Mouse (Mus musculus) lung, postnatal 14 days (tissue): ENCODE measurements around the gene AA467197.

Experiments
- DNase-seq: peaks from one replicate; pipeline ENCODE4 v3.0.0; 2021

The AA467197 gene

GRCm38 (mm10) chr2:122638673-122639072, 1.9 kb downstream of the AA467197 start:
- no peak for DNase-seq

- peak; percentile 24 for DNase-seq
These were observed 15.6 kb downstream of the AA467197 start for GRCm38 (mm10) chr2:122652096-122653084.

DNA sequence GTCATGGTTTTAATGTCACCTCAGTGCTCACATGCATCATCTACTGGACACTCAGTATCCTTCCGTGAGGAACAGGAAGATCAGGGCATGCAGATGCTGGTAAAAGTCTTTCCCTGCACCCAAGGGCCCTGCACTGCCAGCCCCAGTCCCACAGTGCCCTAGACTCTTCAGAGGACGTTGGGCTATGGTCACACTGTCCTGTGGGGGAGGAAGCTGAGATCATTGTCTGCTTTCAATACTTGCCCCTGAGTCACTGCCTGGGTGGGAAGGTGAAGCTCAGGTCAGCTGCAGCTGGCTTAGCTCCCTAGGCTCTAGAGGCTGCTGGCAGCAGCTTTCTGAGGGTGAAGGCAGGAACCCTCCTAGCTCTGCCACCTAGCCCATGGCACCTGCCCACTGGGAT, 19.3 kb downstream of the AA467197 start:
- no peak for DNase-seq

DNA sequence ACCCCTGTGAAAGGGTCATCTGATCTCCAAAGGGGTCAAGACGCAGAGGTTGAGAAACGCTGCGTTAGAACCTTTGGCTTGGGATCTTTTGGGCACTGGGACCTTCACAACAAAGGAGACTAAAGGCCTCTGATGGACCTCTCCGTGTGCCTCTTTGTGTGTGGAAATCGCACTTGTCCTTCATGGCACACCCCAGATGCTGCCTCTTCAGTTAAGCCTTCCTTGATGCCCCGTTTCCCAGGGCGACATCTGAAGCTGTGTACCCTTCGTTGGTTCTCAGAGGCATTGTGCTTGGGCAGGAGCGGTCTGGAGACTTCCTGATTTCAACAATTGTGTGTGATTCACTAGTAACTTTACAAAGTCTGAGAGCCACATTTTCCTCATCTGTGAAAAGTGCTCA, 20.0 kb downstream of the AA467197 start:
- no peak for DNase-seq

GRCm38 (mm10) chr2:122657707-122658524, 21.1 kb downstream of the AA467197 start:
- DNase-seq, result no peak

DNA sequence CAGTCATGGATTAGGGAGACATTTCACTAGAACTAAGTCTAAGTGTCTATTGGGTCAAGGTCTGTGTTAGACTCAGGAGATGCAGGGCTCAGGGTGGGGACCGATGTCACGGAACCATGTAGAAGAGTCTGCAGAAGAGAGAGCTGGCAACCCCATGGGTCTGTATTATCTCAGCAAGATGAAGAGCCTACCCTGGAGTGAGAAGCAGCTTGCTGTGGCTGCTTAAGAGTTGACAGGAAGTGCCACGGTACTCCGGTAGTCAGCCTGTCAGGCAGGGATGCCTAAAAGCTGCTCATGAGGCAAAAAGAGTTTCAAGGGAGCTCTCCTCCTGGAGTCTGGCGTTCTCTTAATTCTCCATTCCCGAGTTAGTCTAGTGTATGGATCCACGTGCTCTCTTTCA, 23.0 kb downstream of the AA467197 start:
- DNase-seq, result no peak

- no peak for DNase-seq
These were observed 28.6 kb downstream of the AA467197 start for GRCm38 (mm10) chr2:122665253-122665972.

GRCm38 (mm10) chr2:122665973-122666875, 29.4 kb downstream of the AA467197 start:
- peak; percentile 58 for DNase-seq

DNA sequence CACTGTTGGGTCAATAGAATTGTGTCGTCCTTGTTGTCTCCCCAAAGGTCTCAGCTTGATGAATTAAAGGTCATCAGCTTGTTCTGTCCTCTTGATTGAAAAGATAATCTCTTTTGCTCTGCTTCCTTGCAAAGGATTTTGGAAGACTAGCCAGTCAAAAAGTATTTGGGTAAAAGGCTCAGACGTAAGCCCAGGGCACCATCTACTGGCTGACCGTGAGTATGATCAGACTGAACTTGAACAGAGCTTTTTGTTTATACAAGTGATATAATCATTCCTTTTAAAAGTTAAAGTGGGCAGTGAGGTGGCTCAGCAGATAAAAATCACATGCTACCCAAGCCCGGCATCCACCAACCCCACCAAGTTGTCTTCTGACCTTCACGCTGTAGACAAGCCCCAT, 31.1 kb downstream of the AA467197 start:
- peak; percentile 42 for DNase-seq

DNA sequence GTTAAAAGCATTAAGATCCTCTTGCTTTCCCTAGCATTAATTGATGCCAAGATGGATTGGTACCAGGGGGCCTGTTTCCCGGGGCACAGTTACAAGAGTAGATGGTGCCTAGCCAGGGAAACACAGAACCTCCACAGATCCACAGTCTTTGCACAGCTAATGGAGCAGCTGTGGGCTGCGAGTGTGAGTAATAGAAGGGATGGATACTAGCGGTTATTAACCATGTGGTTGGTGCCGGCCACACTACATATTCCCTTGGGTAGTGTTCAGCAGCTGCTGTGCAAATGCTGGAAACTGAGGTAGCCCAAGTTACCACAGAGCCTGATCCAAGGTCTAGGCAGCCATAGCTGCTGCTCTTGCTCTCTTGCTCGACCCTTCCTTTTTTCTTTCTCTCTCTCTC, 34.9 kb downstream of the AA467197 start:
- no peak for DNase-seq

GRCm38 (mm10) chr2:122672841-122673240, 36.1 kb downstream of the AA467197 start:
- no peak for DNase-seq

DNA sequence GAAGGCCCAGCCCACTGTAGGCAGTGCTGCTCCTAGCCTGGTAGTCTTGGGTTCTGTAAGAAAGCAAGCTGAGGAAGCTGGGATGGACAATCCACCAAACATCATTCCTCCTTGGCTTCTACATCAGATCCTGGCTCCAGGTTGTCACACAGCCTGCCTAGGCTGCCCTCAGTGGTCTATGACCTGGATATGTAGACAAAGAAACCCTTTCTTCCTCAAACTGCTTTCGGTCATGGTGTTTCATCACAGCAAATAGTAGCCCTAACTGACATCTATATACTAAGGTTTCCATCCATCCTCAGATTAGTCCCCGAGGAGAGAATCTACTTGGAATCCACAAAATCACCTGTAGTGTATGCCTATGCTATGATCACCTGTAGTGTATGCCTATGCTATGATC, 38.3 kb downstream of the AA467197 start:
- DNase-seq, result no peak

DNA sequence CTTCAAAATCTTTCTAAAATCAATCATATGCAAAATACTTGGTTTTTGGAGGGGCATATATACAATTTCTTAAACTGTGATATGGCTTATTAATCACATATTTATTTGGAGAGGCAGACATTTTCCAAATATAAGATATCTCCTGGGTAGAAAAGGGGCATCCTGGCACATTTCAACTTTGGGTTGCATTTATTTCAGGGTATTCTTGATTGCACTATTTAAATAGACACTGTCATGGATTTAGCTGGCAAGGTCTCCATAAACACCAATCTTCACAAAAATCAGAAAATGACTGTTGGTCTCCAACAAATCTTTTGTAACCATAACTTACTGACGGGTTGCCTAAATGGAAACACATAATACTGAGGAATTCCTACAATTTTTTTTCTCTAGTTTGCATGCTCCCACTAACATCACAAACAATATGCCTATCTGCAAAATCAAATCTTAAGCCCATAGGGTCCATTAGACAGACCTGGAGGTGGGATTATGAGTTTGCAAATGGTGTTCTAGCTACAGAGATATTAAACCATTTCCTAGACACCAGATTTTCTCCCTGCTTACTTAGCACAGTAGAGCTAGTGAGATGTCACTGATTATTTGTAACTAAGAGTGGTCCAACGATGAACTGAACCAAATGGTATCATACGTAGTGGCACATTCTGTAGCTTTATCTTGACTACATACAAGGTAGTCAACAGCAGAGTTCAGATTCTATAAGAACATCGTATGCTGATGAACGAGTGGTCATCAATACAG, 44.8 kb downstream of the AA467197 start:
- DNase-seq, result no peak

- no peak for DNase-seq
These were observed 45.7 kb downstream of the AA467197 start for GRCm38 (mm10) chr2:122682520-122682919.

GRCm38 (mm10) chr2:122683641-122684040, 46.9 kb downstream of the AA467197 start:
- DNase-seq, result no peak

GRCm38 (mm10) chr2:122686665-122687064, 49.9 kb downstream of the AA467197 start:
- peak; percentile 43 for DNase-seq
